Mouse (Mus musculus) forebrain, embryonic 16.5 days (tissue): ENCODE measurements around the gene Ang2. TPM values are rescaled to one million over a fixed set of nuclear protein-coding genes. Genes with fewer than 3 reads are reported as not detected.

Experiments used
- polyA plus RNA-seq: library from polyadenylated mRNA; unstranded; fragments of >200 nt; fragmentation: Nextera tagmentation; extraction: Ambion mirVana; gene quantifications from 2 replicates; pipeline ENCODE4 v1.2.1, GENCODE M21; 2015

Ang2 gene
- polyA plus RNA-seq, 1 experiment from 2014 or later = not detected

Other genes with a start within 250 kb of the Ang2 start
- 0.47 and 0.63 TPM in 2 replicates for gene Pnp2, start 243.2 kb downstream of the Ang2 start, polyA plus RNA-seq
- not detected in 2 replicates for gene Rnase10, start 191.4 kb downstream of the Ang2 start, polyA plus RNA-seq
- not detected in 2 replicates for gene Rnase9, start 157.3 kb downstream of the Ang2 start, polyA plus RNA-seq
- not detected in 2 replicates for gene Rnase11, start 149.0 kb downstream of the Ang2 start, polyA plus RNA-seq
- gene Rnase12, start 141.5 kb downstream of the Ang2 start, polyA plus RNA-seq = not detected in 2 replicates
- 0.04 TPM in 1 of 2 replicates, not detected in the other for gene Olfr750, start 124.7 kb downstream of the Ang2 start, polyA plus RNA-seq
- gene Rnase4, start 108.1 kb downstream of the Ang2 start, polyA plus RNA-seq = 11.1 and 11.6 TPM in 2 replicates
- gene Ang, start 108.0 kb downstream of the Ang2 start, polyA plus RNA-seq = 2.4 and 3.0 TPM in 2 replicates
- gene Eddm3b, start 84.7 kb downstream of the Ang2 start, polyA plus RNA-seq = not detected in 2 replicates
- 0.22 and 0.77 TPM in 2 replicates for gene Rnase6, start 75.2 kb downstream of the Ang2 start, polyA plus RNA-seq
- 0.50 TPM in 1 of 2 replicates, not detected in the other for gene Rnase1, start 52.4 kb downstream of the Ang2 start, polyA plus RNA-seq
- not detected in 2 replicates for gene Rnase2b, start 36.9 kb downstream of the Ang2 start, polyA plus RNA-seq
- not detected in 2 replicates for gene Ear14, start 4.2 kb upstream of the Ang2 start, polyA plus RNA-seq
- gene Rnase2a, start 57.0 kb upstream of the Ang2 start, polyA plus RNA-seq = not detected in 2 replicates
- gene Gm7247, start 162.6 kb upstream of the Ang2 start, polyA plus RNA-seq = not detected in 2 replicates
- not detected in 2 replicates for gene Vmn2r88, start 211.7 kb upstream of the Ang2 start, polyA plus RNA-seq